Mouse (Mus musculus) heart, embryonic 16.5 days (tissue): ENCODE data around the gene Pde4b. TPM values are rescaled to one million over a fixed set of nuclear protein-coding genes. Genes with fewer than 3 reads are reported as not detected.
A peak's percentile ranks its signal among the peaks of the same experiment; 100 is the strongest.

Experiments used
- ATAC-seq: fragments of 200-750 bp; cut with Nextera tagmentation; replicated peaks from 2 replicates; pipeline ENCODE4 v1.8.0; 2017; ENCODE audit warnings: moderate number of reproducible peaks; ENCODE audit not compliant: insufficient read depth, low FRiP score; ENCODE audit errors: extremely low read depth
- H3K27ac ChIP-seq: fragments of 300-500 bp; sonication (generic); 2 replicates; pipeline ENCODE4 v1.5.1; 2014; ENCODE audit warnings: mild to moderate bottlenecking, low read length, control low read depth, moderate library complexity
- H3K27me3 ChIP-seq: fragments of 300-500 bp; sonication (generic); 2 replicates; pipeline ENCODE4 v1.6.1; 2014; ENCODE audit warnings: low read length, mixed read lengths; ENCODE audit not compliant: control insufficient read depth, insufficient read depth
- H3K36me3 ChIP-seq: fragments of 300-500 bp; sonication (generic); 2 replicates; pipeline ENCODE4 v1.6.1; 2014; ENCODE audit not compliant: control insufficient read depth, insufficient read depth
- H3K4me1 ChIP-seq: fragments of 300-500 bp; sonication (generic); 2 replicates; pipeline ENCODE4 v1.6.1; 2014; ENCODE audit warnings: low read length, mixed read lengths; ENCODE audit not compliant: control insufficient read depth, insufficient read depth
- H3K4me2 ChIP-seq: fragments of 300-500 bp; sonication (generic); 2 replicates; pipeline ENCODE4 v1.6.1; 2014; ENCODE audit warnings: low read depth, mild to moderate bottlenecking, control low read depth, low read length
- H3K4me3 ChIP-seq: fragments of 300-500 bp; sonication (generic); 2 replicates; pipeline ENCODE4 v1.5.1; 2014; ENCODE audit warnings: mild to moderate bottlenecking, control low read depth, low read length
- H3K9ac ChIP-seq: fragments of 300-500 bp; sonication (generic); 2 replicates; pipeline ENCODE4 v1.6.1; 2014; ENCODE audit warnings: low read length, control low read depth
- H3K9me3 ChIP-seq: fragments of 300-500 bp; sonication (generic); replicated peaks from 2 replicates; pipeline ENCODE4 v1.6.1; 2016; ENCODE audit warnings: low read length; ENCODE audit not compliant: control insufficient read depth
- WGBS: fragments of 180-500 bp; shearing (Covaris S2); extraction: QIAGEN DNeasy Blood & Tissue Kit; methylation state at CpG from one replicate; pipeline ENCODE4 v1.1.7; 2014; 5-methylcytosine and 5-hydroxymethylcytosine counted together
- polyA plus RNA-seq: library from polyadenylated mRNA; unstranded; fragments of >200 nt; fragmentation: Nextera tagmentation; extraction: Ambion mirVana; gene quantifications from 2 replicates; pipeline ENCODE4 v1.2.1, GENCODE M21; 2015

The Pde4b gene
- polyA plus RNA-seq, 1 experiment from 2014 or later: 28.4 TPM

DNA sequence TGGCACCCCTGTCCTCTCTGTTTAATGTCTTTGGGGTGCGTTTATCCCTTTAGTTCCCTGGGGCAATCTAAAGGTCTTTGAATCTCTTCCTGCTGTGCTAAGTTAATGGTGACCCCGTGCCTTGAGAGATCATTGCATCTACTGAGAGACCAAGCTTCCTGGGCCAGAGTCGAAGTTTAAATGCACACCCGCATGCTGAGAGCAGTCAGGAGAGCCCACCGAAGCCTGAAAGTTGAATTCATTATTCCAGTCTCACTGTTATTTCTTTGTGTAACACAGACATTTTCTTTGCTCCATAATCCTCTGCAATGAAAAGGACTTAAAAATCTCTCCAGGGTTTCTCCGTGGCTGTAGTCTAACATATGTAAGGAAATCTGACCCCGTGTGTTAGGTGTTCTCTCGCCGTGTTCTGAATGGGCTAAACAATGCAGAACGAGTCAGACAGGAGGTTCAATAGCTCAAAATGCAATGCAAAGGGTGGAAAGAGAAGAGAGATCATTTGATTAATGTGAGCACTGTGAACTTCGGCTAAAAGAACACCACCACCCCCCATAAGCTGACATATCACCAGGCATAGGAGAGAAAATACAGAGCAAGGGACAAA is 333.6 kb downstream of the Pde4b start:
- no peak for ATAC-seq
- H3K9ac ChIP-seq: no peak overlapping the region
- peaks cover 3% of the 10 kb centered on the region; the same call in 1 of the 2 replicates for H3K9me3 ChIP-seq
- peak overlapping the region; percentile 12; the same call in 1 of the 2 replicates for H3K4me2 ChIP-seq
- H3K4me1 ChIP-seq: peaks cover 2% of the 10 kb centered on the region; the same call in 1 of the 2 replicates
- no peaks in the 10 kb centered on the region for H3K27me3 ChIP-seq
- 72% methylated on average over 11 of the region's 11 CpGs for WGBS
- no peak overlapping the region for H3K4me3 ChIP-seq
- no peaks in the 10 kb centered on the region for H3K36me3 ChIP-seq
- no peak overlapping the region for H3K27ac ChIP-seq

- 65% methylated on average over 18 of the region's 18 CpGs for WGBS
- Histone ChIP-seq H3K4me2 (peak overlapping the region; percentile 12; the same call in 1 of the 2 replicates), H3K9ac (0 out of 2 replicates have a peak overlapping the region, but pooled peaks have one; percentile 9)
Measured at GRCm38 (mm10) chr4:102421398-102421859, 334.1 kb downstream of the Pde4b start.

DNA sequence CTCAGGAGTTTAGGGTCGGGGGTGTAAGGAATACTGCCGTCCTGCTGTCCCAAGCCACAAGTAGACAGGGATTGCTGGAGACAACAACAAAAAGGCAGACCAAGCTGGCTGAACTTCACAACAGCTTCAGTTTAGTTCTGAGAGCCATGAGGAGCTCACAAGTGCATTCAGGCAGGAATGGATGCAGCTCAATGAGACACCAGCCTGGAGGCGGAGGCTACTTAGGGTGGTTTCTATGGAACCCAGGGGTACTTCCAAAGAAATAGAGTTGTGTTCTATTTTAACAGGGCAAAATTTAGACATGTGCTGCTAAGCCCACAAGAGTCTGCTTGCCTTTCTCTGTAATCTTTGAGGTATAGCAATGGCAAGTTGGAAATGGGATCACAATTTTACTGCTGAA is 336.8 kb downstream of the Pde4b start:
- no peaks in the 10 kb centered on the region for H3K27me3 ChIP-seq
- no peaks in the 10 kb centered on the region for H3K36me3 ChIP-seq
- no peak overlapping the region for H3K4me3 ChIP-seq
- ATAC-seq: no peak
- H3K9ac ChIP-seq: no peak overlapping the region
- H3K4me1 ChIP-seq: peaks cover 2% of the 10 kb centered on the region; the same call in 1 of the 2 replicates
- 91% methylated on average over 3 of the region's 3 CpGs for WGBS
- no peak overlapping the region for H3K4me2 ChIP-seq
- no peak overlapping the region for H3K27ac ChIP-seq
- H3K9me3 ChIP-seq: no peaks in the 10 kb centered on the region

More at GRCm38 (mm10) chr4:102421398-102421859, 334.1 kb downstream of the Pde4b start:
- no peak for ATAC-seq
- peaks cover 2% of the 10 kb centered on the region; the same call in 1 of the 2 replicates for H3K4me1 ChIP-seq
- H3K27me3 ChIP-seq: no peaks in the 10 kb centered on the region
- no peaks in the 10 kb centered on the region for H3K36me3 ChIP-seq
- H3K27ac ChIP-seq: no peak overlapping the region
- peaks cover 2% of the 10 kb centered on the region; the same call in 1 of the 2 replicates for H3K9me3 ChIP-seq
- H3K4me3 ChIP-seq: no peak overlapping the region

GRCm38 (mm10) chr4:102425422-102425821 is 338.1 kb downstream of the Pde4b start:
- Histone ChIP-seq H3K4me2 (no peak overlapping the region), H3K4me1 (peaks cover 2% of the 10 kb centered on the region), H3K9me3 (no peaks in the 10 kb centered on the region), H3K9ac (no peak overlapping the region), H3K27me3 (no peaks in the 10 kb centered on the region), H3K4me3 (no peak overlapping the region), H3K36me3 (no peaks in the 10 kb centered on the region), H3K27ac (no peak overlapping the region)
- no peak for ATAC-seq
- 62% methylated on average over 3 of the region's 3 CpGs for WGBS

- H3K36me3 ChIP-seq: no peaks in the 10 kb centered on the region
- no peak for ATAC-seq
- no peak overlapping the region for H3K27ac ChIP-seq
- WGBS: 48% methylated on average over 4 of the region's 4 CpGs
- no peaks in the 10 kb centered on the region for H3K27me3 ChIP-seq
- no peak overlapping the region for H3K9ac ChIP-seq
- H3K9me3 ChIP-seq: no peaks in the 10 kb centered on the region
- no peak overlapping the region for H3K4me2 ChIP-seq
- H3K4me3 ChIP-seq: no peak overlapping the region
- peaks cover 8% of the 10 kb centered on the region for H3K4me1 ChIP-seq
Measured at GRCm38 (mm10) chr4:102429730-102430341, 342.5 kb downstream of the Pde4b start.

GRCm38 (mm10) chr4:102432040-102432782 is 344.9 kb downstream of the Pde4b start:
- Histone ChIP-seq H3K4me2 (no peak overlapping the region), H3K9ac (0 out of 2 replicates have a peak overlapping the region, but pooled peaks have one; percentile 3), H3K27me3 (no peaks in the 10 kb centered on the region), H3K9me3 (no peaks in the 10 kb centered on the region), H3K36me3 (no peaks in the 10 kb centered on the region), H3K4me3 (no peak overlapping the region), H3K27ac (peak overlapping the region; percentile 56), H3K4me1 (peaks cover 8% of the 10 kb centered on the region)
- WGBS: 32% methylated on average over 9 of the region's 9 CpGs
- no peak for ATAC-seq

- Histone ChIP-seq H3K9me3 (no peaks in the 10 kb centered on the region), H3K4me3 (no peak overlapping the region), H3K27ac (peak overlapping the region; percentile 96), H3K4me2 (peak overlapping the region; percentile 34), H3K36me3 (no peaks in the 10 kb centered on the region), H3K4me1 (peaks cover 28% of the 10 kb centered on the region), H3K9ac (no peak overlapping the region), H3K27me3 (no peaks in the 10 kb centered on the region)
- peak; percentile 97 for ATAC-seq
- 26% methylated on average over 5 of the region's 5 CpGs for WGBS
Measured at GRCm38 (mm10) chr4:102439401-102440118, 352.2 kb downstream of the Pde4b start.

DNA sequence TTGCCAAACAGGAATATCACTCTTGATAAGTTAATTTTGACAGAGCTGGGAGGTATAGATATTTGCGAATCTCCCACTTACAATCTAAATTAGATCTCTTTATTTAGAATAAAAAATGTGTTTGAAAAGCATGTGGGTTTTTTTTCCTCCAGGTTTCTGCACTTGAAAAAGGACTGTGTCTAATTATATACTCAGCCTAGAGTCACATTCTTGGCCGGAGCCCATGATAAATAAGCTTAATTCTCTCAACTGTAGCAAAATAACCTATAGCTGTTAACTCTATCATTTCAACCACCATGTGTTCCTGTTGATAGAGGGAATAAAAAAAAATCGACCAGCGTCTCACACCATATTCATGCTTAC is 352.8 kb downstream of the Pde4b start:
- no peak for ATAC-seq
- H3K36me3 ChIP-seq: no peaks in the 10 kb centered on the region
- no peak overlapping the region for H3K9ac ChIP-seq
- no peak overlapping the region for H3K4me3 ChIP-seq
- no peaks in the 10 kb centered on the region for H3K27me3 ChIP-seq
- peaks cover 29% of the 10 kb centered on the region for H3K4me1 ChIP-seq
- 29% methylated on average over 4 of the region's 4 CpGs for WGBS
- H3K27ac ChIP-seq: peak overlapping the region; percentile 96
- H3K9me3 ChIP-seq: no peaks in the 10 kb centered on the region
- peak overlapping the region; percentile 34 for H3K4me2 ChIP-seq
